Mouse (Mus musculus): ENCODE results near the gene Rprd1b. TPM values are rescaled to one million over a fixed set of nuclear protein-coding genes. Genes with fewer than 3 reads are reported as not detected.

The Rprd1b gene
- polyA plus RNA-seq, 1 experiment = 71.5 TPM

- TF ChIP-seq GATA1 (IDR thresholded peaks at IDR 0.05; ENCODE audit: low read length) = no peak
These were observed 68.8 kb downstream of the Rprd1b start for GRCm38 (mm10) chr2:158097071-158097470.

- no peak for TF ChIP-seq GATA1 (IDR thresholded peaks at IDR 0.05; ENCODE audit: low read length)
These were observed 70.4 kb downstream of the Rprd1b start for GRCm38 (mm10) chr2:158098730-158099129.

- no peak for TF ChIP-seq GATA1 (IDR thresholded peaks at IDR 0.05; ENCODE audit: low read length)
These were observed 71.2 kb downstream of the Rprd1b start for GRCm38 (mm10) chr2:158099537-158099936.

- TF ChIP-seq GATA1 (IDR thresholded peaks at IDR 0.05; ENCODE audit: low read length) = no peak
These were observed 73.5 kb downstream of the Rprd1b start for GRCm38 (mm10) chr2:158101768-158102167.

GRCm38 (mm10) chr2:158104966-158105365 lies 76.7 kb downstream of the Rprd1b start:
- no peak for TF ChIP-seq GATA1 (IDR thresholded peaks at IDR 0.05; ENCODE audit: low read length)

GRCm38 (mm10) chr2:158105605-158106004 lies 77.3 kb downstream of the Rprd1b start:
- TF ChIP-seq GATA1 (IDR thresholded peaks at IDR 0.05; ENCODE audit: low read length) = no peak

- TF ChIP-seq GATA1 (IDR thresholded peaks at IDR 0.05; ENCODE audit: low read length) = no peak
These were observed 78.8 kb downstream of the Rprd1b start for GRCm38 (mm10) chr2:158106947-158107587.

- TF ChIP-seq GATA1 (IDR thresholded peaks at IDR 0.05; ENCODE audit: low read length) = no peak
These were observed 81.2 kb downstream of the Rprd1b start for GRCm38 (mm10) chr2:158109516-158109915.

- TF ChIP-seq GATA1 (IDR thresholded peaks at IDR 0.05; ENCODE audit: low read length) = no peak
These were observed 85.4 kb downstream of the Rprd1b start for GRCm38 (mm10) chr2:158113591-158114257.

- no peak for TF ChIP-seq GATA1 (IDR thresholded peaks at IDR 0.05; ENCODE audit: low read length)
These were observed 86.6 kb downstream of the Rprd1b start for GRCm38 (mm10) chr2:158114931-158115330.

- TF ChIP-seq GATA1 (IDR thresholded peaks at IDR 0.05; ENCODE audit: low read length) = no peak
These were observed 87.6 kb downstream of the Rprd1b start for GRCm38 (mm10) chr2:158115838-158116453.

GRCm38 (mm10) chr2:158116653-158117052 lies 88.4 kb downstream of the Rprd1b start:
- TF ChIP-seq GATA1 (IDR thresholded peaks at IDR 0.05; ENCODE audit: low read length) = no peak

GRCm38 (mm10) chr2:158119145-158119544 lies 90.8 kb downstream of the Rprd1b start:
- TF ChIP-seq GATA1 (IDR thresholded peaks at IDR 0.05; ENCODE audit: low read length) = no peak

GRCm38 (mm10) chr2:158120211-158120610 lies 91.9 kb downstream of the Rprd1b start:
- TF ChIP-seq GATA1 (IDR thresholded peaks at IDR 0.05; ENCODE audit: low read length) = no peak

GRCm38 (mm10) chr2:158120868-158121267 lies 92.6 kb downstream of the Rprd1b start:
- TF ChIP-seq GATA1 (IDR thresholded peaks at IDR 0.05; ENCODE audit: low read length) = no peak

GRCm38 (mm10) chr2:158121645-158122326 lies 93.5 kb downstream of the Rprd1b start:
- no peak for TF ChIP-seq GATA1 (IDR thresholded peaks at IDR 0.05; ENCODE audit: low read length)

Measured in G1E-ER4 (cell line).